Mouse (Mus musculus): ENCODE data around the gene 4930469K13Rik.

- TF ChIP-seq CTCF (IDR thresholded peaks at IDR 0.05; ENCODE audit: borderline replicate concordance, control insufficient read depth, extremely low read depth, insufficient read depth, low read length, poor library complexity) = no peak
- no peak for TF ChIP-seq POLR2A (IDR thresholded peaks at IDR 0.05; ENCODE audit: control insufficient read depth, extremely low read depth, insufficient read depth, low read length, poor library complexity)
These were observed 88.1 kb downstream of the 4930469K13Rik start for GRCm38 (mm10) chr11:34010133-34010858.
